Mouse (Mus musculus) granulocyte monocyte progenitor cell, adult 5-6 weeks (primary cell): ENCODE results near the gene Mplkip. TPM values are rescaled to one million over a fixed set of nuclear protein-coding genes. Genes with fewer than 3 reads are reported as not detected.

Experiments used
- total RNA-seq, 2 experiments: library from RNA; stranded (forward) in 1 of 2; stranded (reverse) in 1 of 2; fragments of 200-712, 200-1000 nt in 1 of 2; fragments of >200 nt in 1 of 2; fragmentation: Nextera tagmentation in 1 of 2; gene quantifications; 2 replicates each; pipeline ENCODE4 v1.2.3; 2014 to 2017

Gene Mplkip
- total RNA-seq, 2 experiments from 2014 or later, result 28.0 to 57.5 TPM

Other genes with a start within 250 kb of the Mplkip start
- 0.32 TPM in 1 of 2 replicates, not detected in the other for gene Sugct, start 361 bp downstream of the Mplkip start, total RNA-seq (2014; fragmentation: Nextera tagmentation)
- 0.52 and 0.82 TPM in 2 replicates for gene Sugct, start 361 bp downstream of the Mplkip start, total RNA-seq (2017)
- 52.0 and 63.4 TPM in 2 replicates for gene Cdk13, start 109.9 kb downstream of the Mplkip start, total RNA-seq (2014; fragmentation: Nextera tagmentation)
- gene Cdk13, start 109.9 kb downstream of the Mplkip start, total RNA-seq (2017), result 72.6 and 78.6 TPM in 2 replicates
- gene Rala, start 249.0 kb downstream of the Mplkip start, total RNA-seq (2014; fragmentation: Nextera tagmentation), result 14.0 and 14.7 TPM in 2 replicates
- 15.9 and 22.4 TPM in 2 replicates for gene Rala, start 249.0 kb downstream of the Mplkip start, total RNA-seq (2017)